Mouse (Mus musculus): ENCODE measurements around the gene Rmnd5a. TPM values are rescaled to one million over a fixed set of nuclear protein-coding genes. Genes with fewer than 3 reads are reported as not detected.
"Not testable (repeated sequence)": the region's sequence is repeated elsewhere in the genome, so short reads cannot be mapped to it uniquely, and the experiment has no call there.

The Rmnd5a gene
- polyA plus RNA-seq, 1 experiment from 2014 or later: 9.4 TPM

DNA sequence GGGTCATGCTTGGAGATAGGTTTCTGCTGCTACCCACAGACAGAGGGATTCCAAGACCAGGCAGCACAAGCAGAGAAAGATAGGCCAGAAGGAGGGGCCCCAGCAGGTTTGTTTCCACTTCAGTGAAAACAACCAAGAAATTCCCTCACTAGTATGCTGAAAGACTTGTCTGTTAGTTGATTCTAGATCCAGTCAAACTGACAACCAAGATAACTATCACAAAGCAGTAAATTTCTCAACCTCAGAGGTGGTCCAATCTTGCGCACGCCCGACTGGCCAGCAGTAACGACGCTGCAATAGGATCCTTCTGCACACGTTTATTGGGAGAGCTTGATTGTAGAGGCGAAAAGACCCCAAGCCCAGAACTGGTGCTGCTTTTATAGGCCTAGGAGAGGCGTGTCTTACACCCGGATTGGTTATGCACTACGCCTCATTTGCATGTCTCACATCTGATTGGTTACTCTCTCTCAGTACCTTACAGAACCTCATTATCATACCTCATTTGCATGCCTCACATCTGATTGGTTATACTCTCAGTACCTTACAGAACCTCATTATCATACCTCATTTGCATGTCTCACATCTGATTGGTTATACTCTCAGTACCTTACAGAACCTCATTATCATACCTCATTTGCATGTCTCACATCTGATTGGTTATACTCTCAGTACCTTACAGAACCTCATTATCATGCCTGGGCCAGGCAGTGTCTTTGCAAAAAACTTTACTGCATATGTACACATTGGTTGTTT is 38.6 kb upstream of the Rmnd5a start:
- 91% methylated on average over 10 of the region's 10 CpGs for WGBS
- H3K4me1 ChIP-seq (replicated peaks; ENCODE audit: control insufficient read depth, insufficient read depth, low read length); H3K27ac ChIP-seq (ENCODE audit: low read depth, low read length); H3K36me3 ChIP-seq (ENCODE audit: control insufficient read depth, insufficient read depth, low read length); H3K9ac ChIP-seq (ENCODE audit: low read depth, low read length); H3K9me3 ChIP-seq (ENCODE audit: control insufficient read depth, low read length); H3K4me3 ChIP-seq (ENCODE audit: low read depth, low read length); DNase-seq (ENCODE audit: low spot score); H3K4me2 ChIP-seq; H3K27me3 ChIP-seq (replicated peaks; ENCODE audit: control insufficient read depth, insufficient read depth, low read length): not testable (repeated sequence)
- ATAC-seq (replicated peaks; ENCODE audit: low FRiP score): 0 out of 2 replicates have a peak, but pooled peaks have one; percentile 12

DNA sequence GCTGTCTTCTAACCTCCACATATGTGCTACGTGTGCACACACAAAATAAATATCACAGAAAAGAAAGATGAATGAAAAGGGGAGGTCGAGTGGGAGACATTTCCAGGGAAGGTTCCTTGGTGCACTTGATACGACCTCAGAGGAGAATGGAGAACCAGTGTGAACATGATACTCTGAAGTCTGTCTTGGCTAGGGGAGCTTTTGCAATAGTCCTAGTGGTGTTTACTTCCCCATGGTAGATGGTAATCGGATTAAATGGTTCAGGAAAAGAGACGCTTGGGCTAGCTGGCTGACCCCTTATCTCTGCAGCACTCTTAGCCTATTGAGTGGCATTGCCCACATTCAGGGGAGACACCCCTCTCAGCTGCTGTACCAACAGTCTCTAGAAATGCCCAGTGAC is 36.3 kb upstream of the Rmnd5a start:
- no peak for DNase-seq (ENCODE audit: low spot score)
- Histone ChIP-seq H3K27ac (ENCODE audit: low read depth, low read length) (no peak overlapping the region), H3K4me3 (ENCODE audit: low read depth, low read length) (no peak overlapping the region), H3K9ac (ENCODE audit: low read depth, low read length) (no peak overlapping the region), H3K36me3 (ENCODE audit: control insufficient read depth, insufficient read depth, low read length) (no peaks in the 10 kb centered on the region), H3K4me2 (no peak overlapping the region), H3K9me3 (ENCODE audit: control insufficient read depth, low read length) (no peaks in the 10 kb centered on the region), H3K4me1 (replicated peaks; ENCODE audit: control insufficient read depth, insufficient read depth, low read length) (no peaks in the 10 kb centered on the region; the same call in 1 of the 2 replicates), H3K27me3 (replicated peaks; ENCODE audit: control insufficient read depth, insufficient read depth, low read length) (no peaks in the 10 kb centered on the region)
- ATAC-seq (replicated peaks; ENCODE audit: low FRiP score): no peak
- 50% methylated on average over 5 of the region's 5 CpGs for WGBS

DNA sequence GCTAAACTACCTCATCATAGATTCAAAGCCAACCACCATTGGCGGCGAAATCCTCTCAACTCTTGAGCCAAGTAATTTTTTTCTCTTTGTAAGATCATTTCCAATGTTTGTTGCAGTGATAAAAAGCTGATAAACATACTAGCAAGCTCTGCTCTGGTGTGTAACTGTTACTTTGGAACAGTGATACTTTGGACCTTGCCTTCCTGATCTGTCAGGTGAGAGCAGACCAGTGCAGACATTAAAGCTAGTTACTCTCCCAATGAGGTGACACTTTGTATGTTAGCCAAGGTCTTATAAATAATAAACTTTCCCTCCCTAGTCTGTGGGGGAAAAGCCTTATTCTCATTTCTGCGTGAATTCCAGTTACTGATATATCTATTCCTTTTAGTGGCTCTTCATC is 35.2 kb upstream of the Rmnd5a start:
- Histone ChIP-seq H3K9me3 (ENCODE audit: control insufficient read depth, low read length) (no peaks in the 10 kb centered on the region), H3K4me1 (replicated peaks; ENCODE audit: control insufficient read depth, insufficient read depth, low read length) (no peaks in the 10 kb centered on the region; the same call in 1 of the 2 replicates), H3K4me3 (ENCODE audit: low read depth, low read length) (no peak overlapping the region), H3K27ac (ENCODE audit: low read depth, low read length) (no peak overlapping the region), H3K9ac (ENCODE audit: low read depth, low read length) (no peak overlapping the region), H3K4me2 (no peak overlapping the region), H3K36me3 (ENCODE audit: control insufficient read depth, insufficient read depth, low read length) (no peaks in the 10 kb centered on the region), H3K27me3 (replicated peaks; ENCODE audit: control insufficient read depth, insufficient read depth, low read length) (no peaks in the 10 kb centered on the region)
- DNase-seq (ENCODE audit: low spot score) (no peak), ATAC-seq (replicated peaks; ENCODE audit: low FRiP score) (no peak)
- 88% methylated on average over 3 of the region's 3 CpGs for WGBS

DNA sequence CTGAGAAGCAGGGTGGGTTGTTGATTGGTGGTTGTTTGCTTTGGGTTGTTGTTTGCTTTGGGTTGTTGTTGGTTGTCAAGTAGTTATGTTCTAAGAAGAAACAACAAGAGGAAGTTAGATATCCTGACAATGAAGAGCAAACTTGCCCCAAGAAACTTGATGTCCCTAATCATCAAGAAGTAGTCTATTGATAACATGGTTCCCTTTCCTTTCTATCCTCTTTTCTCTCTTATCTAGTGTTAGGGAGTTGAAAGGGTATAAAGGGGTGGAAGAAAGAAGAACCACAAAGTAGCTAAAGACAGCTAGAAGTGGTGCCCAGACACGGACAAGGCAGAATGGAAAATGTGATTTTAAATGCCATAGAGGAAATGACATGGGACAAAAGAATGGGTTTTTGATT is 32.3 kb upstream of the Rmnd5a start:
- Histone ChIP-seq H3K36me3 (ENCODE audit: control insufficient read depth, insufficient read depth, low read length) (no peaks in the 10 kb centered on the region), H3K9me3 (ENCODE audit: control insufficient read depth, low read length) (no peaks in the 10 kb centered on the region), H3K27ac (ENCODE audit: low read depth, low read length) (no peak overlapping the region), H3K4me2 (no peak overlapping the region), H3K4me3 (ENCODE audit: low read depth, low read length) (no peak overlapping the region), H3K27me3 (replicated peaks; ENCODE audit: control insufficient read depth, insufficient read depth, low read length) (no peaks in the 10 kb centered on the region), H3K4me1 (replicated peaks; ENCODE audit: control insufficient read depth, insufficient read depth, low read length) (no peaks in the 10 kb centered on the region; the same call in 1 of the 2 replicates), H3K9ac (ENCODE audit: low read depth, low read length) (no peak overlapping the region)
- ATAC-seq (replicated peaks; ENCODE audit: low FRiP score) (no peak), DNase-seq (ENCODE audit: low spot score) (no peak)
- 47% methylated on average over 1 of the region's 1 CpGs for WGBS

DNA sequence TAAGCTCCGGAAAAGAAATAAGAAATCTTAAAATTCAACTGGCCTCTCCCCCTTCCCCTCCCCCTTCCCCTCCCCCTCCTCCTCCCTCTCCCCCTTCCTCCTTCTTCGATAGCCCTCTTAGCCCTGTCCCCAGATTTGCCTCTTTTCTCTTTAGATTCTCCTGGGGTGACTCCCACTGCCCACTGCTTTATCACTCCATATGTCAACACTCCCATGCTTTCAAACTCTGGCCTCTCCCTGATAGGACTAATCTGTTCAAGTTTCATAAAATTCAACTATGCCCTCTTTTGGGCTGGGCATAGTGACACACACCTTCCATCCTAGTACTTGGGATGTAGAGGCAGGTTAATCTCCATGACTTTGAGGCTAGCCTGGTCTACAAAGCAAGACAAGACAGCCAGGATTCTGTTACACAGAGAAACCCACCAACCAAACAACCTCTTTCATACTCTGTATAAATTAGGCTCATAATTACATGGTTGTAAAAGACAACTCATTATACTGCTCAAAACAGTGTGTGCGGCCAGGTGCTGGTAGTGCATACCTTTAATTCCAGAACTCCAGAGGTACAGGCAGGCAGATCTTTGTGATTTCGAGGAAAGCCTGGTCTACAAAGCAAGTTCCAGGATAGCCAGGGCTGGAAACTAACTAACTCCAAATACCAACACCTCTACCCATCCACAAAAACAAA is 31.5 kb upstream of the Rmnd5a start:
- Histone ChIP-seq H3K27ac (ENCODE audit: low read depth, low read length) (no peak overlapping the region), H3K36me3 (ENCODE audit: control insufficient read depth, insufficient read depth, low read length) (no peaks in the 10 kb centered on the region), H3K4me3 (ENCODE audit: low read depth, low read length) (no peak overlapping the region), H3K9me3 (ENCODE audit: control insufficient read depth, low read length) (no peaks in the 10 kb centered on the region), H3K4me1 (replicated peaks; ENCODE audit: control insufficient read depth, insufficient read depth, low read length) (no peaks in the 10 kb centered on the region; the same call in 1 of the 2 replicates), H3K27me3 (replicated peaks; ENCODE audit: control insufficient read depth, insufficient read depth, low read length) (no peaks in the 10 kb centered on the region), H3K4me2 (no peak overlapping the region), H3K9ac (ENCODE audit: low read depth, low read length) (no peak overlapping the region)
- no peak for ATAC-seq (replicated peaks; ENCODE audit: low FRiP score)
- DNase-seq (ENCODE audit: low spot score): no peak
- 72% methylated on average over 4 of the region's 4 CpGs for WGBS

DNA sequence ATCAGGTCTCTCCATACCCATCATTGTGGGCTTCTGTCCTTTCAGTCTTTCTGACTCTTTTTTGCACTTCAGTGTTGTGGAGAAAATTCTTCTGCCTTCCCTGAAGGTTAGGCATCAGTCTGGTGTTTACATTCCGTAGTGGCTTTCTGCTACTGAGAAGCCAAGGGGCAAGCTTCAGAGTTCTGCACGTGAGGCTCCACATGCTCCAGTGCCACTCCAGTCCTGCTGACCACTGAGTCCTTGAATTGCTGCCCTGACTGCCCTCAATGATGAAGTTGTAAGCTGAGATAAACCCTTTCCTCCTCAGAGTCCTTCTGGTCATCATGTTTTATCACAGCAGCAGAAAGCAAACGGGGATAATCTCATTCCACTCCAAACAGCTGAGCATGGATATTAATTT is 28.9 kb upstream of the Rmnd5a start:
- peak; percentile 16 for DNase-seq (ENCODE audit: low spot score)
- no peaks in the 10 kb centered on the region for H3K36me3 ChIP-seq (ENCODE audit: control insufficient read depth, insufficient read depth, low read length)
- H3K9ac ChIP-seq (ENCODE audit: low read depth, low read length): no peak overlapping the region
- ATAC-seq (replicated peaks; ENCODE audit: low FRiP score): no peak
- WGBS: 47% methylated on average over 3 of the region's 3 CpGs
- H3K4me1 ChIP-seq (replicated peaks; ENCODE audit: control insufficient read depth, insufficient read depth, low read length): no peaks in the 10 kb centered on the region; the same call in 1 of the 2 replicates
- H3K27ac ChIP-seq (ENCODE audit: low read depth, low read length): no peak overlapping the region
- no peak overlapping the region for H3K4me2 ChIP-seq
- no peak overlapping the region for H3K4me3 ChIP-seq (ENCODE audit: low read depth, low read length)
- no peaks in the 10 kb centered on the region for H3K27me3 ChIP-seq (replicated peaks; ENCODE audit: control insufficient read depth, insufficient read depth, low read length)
- no peaks in the 10 kb centered on the region for H3K9me3 ChIP-seq (ENCODE audit: control insufficient read depth, low read length)

DNA sequence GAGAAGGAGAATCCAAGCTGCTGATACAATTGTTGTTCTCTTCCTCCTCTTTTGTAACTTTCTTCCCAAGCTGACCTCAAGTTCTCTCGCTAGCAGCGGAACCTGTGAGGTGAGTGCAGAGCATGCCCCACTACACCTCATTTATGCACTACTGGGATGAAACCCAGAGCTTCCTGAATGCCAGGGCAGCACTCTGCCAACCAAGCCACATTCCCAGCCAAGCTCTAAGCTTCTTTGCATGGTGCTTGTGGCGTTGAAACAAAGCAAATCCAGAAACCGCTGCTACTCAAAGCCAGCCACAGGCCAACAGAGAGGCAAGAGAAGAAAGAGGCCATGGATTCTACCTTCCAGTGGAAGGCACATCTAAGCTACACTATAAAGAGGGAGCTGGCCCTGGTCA is 27.3 kb upstream of the Rmnd5a start:
- Histone ChIP-seq H3K9ac (ENCODE audit: low read depth, low read length) (no peak overlapping the region), H3K4me2 (no peak overlapping the region), H3K36me3 (ENCODE audit: control insufficient read depth, insufficient read depth, low read length) (no peaks in the 10 kb centered on the region), H3K9me3 (ENCODE audit: control insufficient read depth, low read length) (no peaks in the 10 kb centered on the region), H3K27me3 (replicated peaks; ENCODE audit: control insufficient read depth, insufficient read depth, low read length) (no peaks in the 10 kb centered on the region), H3K4me3 (ENCODE audit: low read depth, low read length) (no peak overlapping the region), H3K27ac (ENCODE audit: low read depth, low read length) (no peak overlapping the region), H3K4me1 (replicated peaks; ENCODE audit: control insufficient read depth, insufficient read depth, low read length) (no peaks in the 10 kb centered on the region; the same call in 1 of the 2 replicates)
- DNase-seq (ENCODE audit: low spot score) (no peak), ATAC-seq (replicated peaks; ENCODE audit: low FRiP score) (no peak)
- WGBS: 81% methylated on average over 4 of the region's 4 CpGs

DNA sequence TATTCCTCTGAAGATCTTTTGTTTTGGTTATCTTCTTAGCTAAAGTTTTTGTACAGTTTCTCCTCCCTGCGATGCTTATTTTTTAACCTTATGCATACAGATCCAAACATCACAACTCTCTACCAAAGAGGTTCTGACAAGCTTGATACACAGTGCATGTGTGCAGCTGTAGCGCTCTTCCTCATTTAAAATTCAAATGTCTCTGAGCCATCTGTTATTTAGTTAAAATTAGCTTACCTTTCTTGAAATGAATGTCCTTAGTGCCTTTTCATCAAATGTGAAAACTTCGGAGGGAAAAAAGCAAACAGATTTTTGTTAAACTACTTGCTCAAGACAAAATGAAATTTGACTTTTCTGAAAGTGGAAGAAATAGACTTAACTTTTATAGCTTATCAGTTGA is 24.7 kb upstream of the Rmnd5a start:
- DNase-seq (ENCODE audit: low spot score): no peak
- 91% methylated on average over 3 of the region's 3 CpGs for WGBS
- Histone ChIP-seq H3K36me3 (ENCODE audit: control insufficient read depth, insufficient read depth, low read length) (no peaks in the 10 kb centered on the region), H3K9ac (ENCODE audit: low read depth, low read length) (no peak overlapping the region), H3K4me2 (no peak overlapping the region), H3K9me3 (ENCODE audit: control insufficient read depth, low read length) (no peaks in the 10 kb centered on the region), H3K27ac (ENCODE audit: low read depth, low read length) (no peak overlapping the region), H3K27me3 (replicated peaks; ENCODE audit: control insufficient read depth, insufficient read depth, low read length) (no peaks in the 10 kb centered on the region), H3K4me3 (ENCODE audit: low read depth, low read length) (no peak overlapping the region), H3K4me1 (replicated peaks; ENCODE audit: control insufficient read depth, insufficient read depth, low read length) (no peaks in the 10 kb centered on the region)
- no peak for ATAC-seq (replicated peaks; ENCODE audit: low FRiP score)

Data from liver, embryonic 11.5 days (tissue).